Mouse (Mus musculus) spleen, postnatal 0 days (tissue): ENCODE results near the gene Pkn2. TPM values are rescaled to one million over a fixed set of nuclear protein-coding genes. Genes with fewer than 3 reads are reported as not detected.

Experiments
- polyA plus RNA-seq: library from polyadenylated mRNA; unstranded; fragments of >200 nt; fragmentation: Nextera tagmentation; extraction: Ambion mirVana; gene quantifications from 2 replicates; pipeline ENCODE4 v1.2.1, GENCODE M21; 2015

The Pkn2 gene
- polyA plus RNA-seq = 57.3 and 59.7 TPM in 2 replicates

DNA sequence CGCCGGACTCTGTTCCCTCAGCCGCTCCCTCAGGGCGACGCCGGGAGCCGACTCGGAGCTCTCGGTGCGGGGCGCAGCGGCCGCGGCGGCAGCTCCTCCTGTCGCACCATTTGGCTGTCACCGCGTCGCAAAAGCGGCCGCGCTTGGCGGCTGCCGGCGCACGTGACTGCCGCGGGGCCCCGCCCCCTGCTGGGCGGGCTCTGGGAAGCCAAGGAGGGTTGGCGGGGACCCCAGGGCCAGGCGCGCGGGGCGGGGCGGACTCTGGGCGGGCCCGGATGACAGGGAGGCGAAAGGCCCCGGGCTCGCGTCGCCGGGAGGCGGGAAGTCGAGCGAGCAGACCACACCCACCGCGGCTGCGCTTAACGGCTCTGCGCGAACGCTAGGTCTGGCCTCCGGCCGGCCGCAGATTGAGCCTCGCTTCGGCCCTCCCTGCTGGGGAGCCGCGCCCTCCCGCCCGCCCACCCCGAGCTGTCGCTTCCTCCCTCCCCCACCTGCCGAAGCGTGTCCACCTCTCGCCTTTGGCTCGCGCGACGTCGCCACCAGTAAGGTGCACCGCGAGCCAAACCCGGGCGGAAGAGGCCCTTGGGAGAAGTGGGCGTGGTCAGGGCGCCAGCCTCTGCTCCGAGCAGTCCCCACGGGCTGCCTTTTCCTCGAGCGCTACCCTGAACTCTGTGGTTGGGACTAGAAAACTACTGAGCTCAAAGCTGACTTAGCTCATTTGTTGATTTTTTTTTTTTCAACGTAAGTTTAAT, at the start of gene Pkn2:
TSS of gene Pkn2 (minus strand) at position 133 of the 752 bp plus-strand sequence.

DNA sequence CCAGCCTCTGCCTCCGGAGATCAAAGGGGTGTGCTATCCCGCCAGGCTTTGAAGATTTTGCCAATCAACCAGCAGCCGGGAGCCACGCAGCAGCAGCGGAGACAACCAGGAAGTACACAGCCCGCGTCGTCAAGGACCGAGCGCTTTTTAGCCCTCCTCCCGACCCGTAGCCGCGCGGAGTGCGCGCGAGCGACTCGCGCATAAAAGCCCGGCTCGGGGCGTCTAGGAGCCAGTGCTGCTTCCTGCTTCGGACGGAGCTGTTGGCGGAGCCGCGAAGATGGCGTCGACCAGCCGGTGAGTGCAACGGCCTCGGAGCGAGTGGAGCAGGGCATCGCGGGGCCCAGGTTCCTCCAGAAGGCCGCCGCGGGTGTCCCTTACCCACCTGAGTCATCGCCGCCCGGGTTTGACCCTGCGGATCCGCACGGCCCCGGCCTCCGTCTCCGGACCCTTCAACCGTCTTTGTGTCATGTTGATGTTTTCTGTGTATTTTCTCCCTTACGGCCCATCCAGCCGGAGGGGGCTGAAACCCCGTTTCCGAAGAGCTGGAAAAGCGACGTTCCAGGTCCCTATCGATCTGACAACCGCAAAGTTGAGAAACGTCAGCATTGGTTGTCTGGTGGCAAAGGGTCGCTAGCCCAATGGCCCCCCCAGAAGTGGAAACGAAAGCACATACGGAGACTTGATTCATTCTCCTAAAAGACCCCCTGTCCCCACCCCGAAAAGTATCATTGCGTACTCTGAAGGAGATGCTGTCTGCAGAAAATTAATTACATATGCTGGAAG, 116.6 kb downstream of the Pkn2 start, which contains the start of gene Gtf2b:
TSS of gene Gtf2b (plus strand) at position 51 of the 783 bp plus-strand sequence.

Other genes starting within 250 kb of the Pkn2 start
- gene Kyat3, start 181.0 kb downstream of the Pkn2 start, polyA plus RNA-seq = 3.4 and 4.6 TPM in 2 replicates
- 52.2 and 54.7 TPM in 2 replicates for gene Gtf2b, start 117.0 kb downstream of the Pkn2 start, polyA plus RNA-seq